Mouse (Mus musculus) bone marrow, adult 2 months (tissue): ENCODE results near the gene Tac2. TPM values are rescaled to one million over a fixed set of nuclear protein-coding genes. Genes with fewer than 3 reads are reported as not detected.

Source experiments
- H3K27ac ChIP-seq: fragments of 200-500 bp; 2 replicates; pipeline ENCODE4 v1.5.1; 2012; ENCODE audit warnings: low read depth, mild to moderate bottlenecking, control low read depth, inconsistent platforms, low read length; ENCODE audit not compliant: control insufficient read depth, poor library complexity, insufficient read depth
- H3K4me1 ChIP-seq: fragments of 200-500 bp; 2 replicates; pipeline ENCODE4 v1.6.1; 2011; ENCODE audit warnings: low read length; ENCODE audit not compliant: control insufficient read depth, insufficient read depth
- H3K4me3 ChIP-seq: fragments of 200-500 bp; replicated peaks from 2 replicates; pipeline ENCODE3; 2011; ENCODE audit warnings: mild to moderate bottlenecking, low read depth, low read length, control low read depth; ENCODE audit not compliant: control insufficient read depth
- CTCF ChIP-seq: fragments of 200-500 bp; IDR thresholded peaks from 2 replicates; pipeline ENCODE4 v1.5.1; 2011; ENCODE audit warnings: low read length, control low read depth; ENCODE audit not compliant: control insufficient read depth, insufficient read depth
- POLR2A ChIP-seq: fragments of 200-500 bp; IDR thresholded peaks from 2 replicates; pipeline ENCODE4 v1.6.1; 2011; ENCODE audit warnings: low read depth, mild to moderate bottlenecking, control low read depth, low read length, borderline replicate concordance; ENCODE audit not compliant: control insufficient read depth
- WGBS: fragments of 180-500 bp; shearing (Covaris S2); methylation state at CpG from one replicate; pipeline ENCODE4 v1.1.7; 2018; 5-methylcytosine and 5-hydroxymethylcytosine counted together
- polyA plus RNA-seq: library from polyadenylated mRNA; stranded (reverse); fragments of >200 nt; gene quantifications from 2 replicates; pipeline ENCODE4 v1.2.4, GENCODE M21; 2011; ENCODE audit warnings: low replicate concordance; ENCODE audit not compliant: missing spikeins, insufficient read depth, insufficient read length

The Tac2 gene
- 8.4 and 13.8 TPM in 2 replicates for polyA plus RNA-seq

DNA sequence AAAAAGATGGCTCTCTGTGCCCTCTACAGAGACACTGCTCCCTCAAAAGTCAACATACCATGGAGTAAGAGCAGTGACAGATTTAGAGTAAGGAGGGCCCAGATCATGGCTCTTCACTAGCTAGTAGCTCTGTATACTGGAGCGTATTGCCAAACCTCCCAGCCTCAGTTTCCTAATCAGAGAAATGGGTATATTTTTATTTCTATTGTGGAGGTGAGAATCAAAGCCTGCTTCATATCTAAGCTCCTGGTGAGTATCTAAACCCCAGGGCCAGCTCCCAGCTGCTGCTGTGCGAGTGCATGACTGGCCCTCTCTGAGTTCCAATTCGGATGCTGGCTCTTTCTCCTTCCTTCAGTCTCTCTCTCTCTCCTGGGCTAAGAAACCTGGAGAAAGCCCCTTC lies at the start of gene Tac2:
Gene Tac2, plus strand, starts transcription at position 301 of the 400 bp plus-strand sequence.
- Histone ChIP-seq H3K4me1 (no peaks in the 10 kb centered on the region; the same call in 1 of the 2 replicates), H3K27ac (no peak within 1 kb of the TSS), H3K4me3 (no peak within 1 kb of the TSS)
- WGBS, result 81% methylated on average over 3 of the region's 3 CpGs
- TF ChIP-seq POLR2A, result no peak
- TF ChIP-seq CTCF, result no peak

DNA sequence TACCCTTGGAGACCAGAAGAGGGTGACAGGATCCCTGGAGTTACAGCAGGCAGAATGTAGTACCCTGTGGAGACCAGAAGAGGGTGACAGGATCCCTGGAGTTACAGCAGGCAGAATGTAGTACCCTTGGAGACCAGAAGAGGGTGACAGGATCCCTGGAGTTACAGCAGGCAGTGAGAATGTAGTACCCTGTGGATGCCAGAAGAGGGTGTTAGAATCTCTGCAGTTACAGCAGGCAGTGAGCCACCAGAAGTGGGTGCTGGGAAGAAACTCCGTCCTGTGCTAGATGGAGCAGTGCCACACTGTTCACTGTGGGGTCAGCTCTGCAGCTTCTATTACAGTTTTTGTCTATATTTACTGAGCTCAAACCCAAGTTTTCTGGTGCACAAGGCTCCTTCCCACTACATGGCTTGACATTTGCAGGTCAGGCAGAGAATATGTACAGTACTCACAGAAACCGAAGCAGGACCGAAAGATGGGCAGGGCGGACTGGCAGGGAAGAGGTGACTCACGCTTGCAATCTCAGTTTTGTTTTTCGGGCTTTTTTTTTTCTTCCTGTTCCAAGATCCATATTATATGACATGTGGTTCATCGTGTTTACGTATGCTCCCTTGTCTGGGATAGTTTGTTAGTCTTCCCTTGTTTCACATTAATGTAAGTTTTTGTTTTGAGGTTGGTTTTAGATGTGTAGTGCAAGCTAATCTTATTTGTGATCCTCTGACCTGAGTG lies 49.3 kb upstream of the Tac2 start:
- WGBS, result 82% methylated on average over 8 of the region's 8 CpGs
- Histone ChIP-seq H3K4me1 (no peaks in the 10 kb centered on the region), H3K27ac (no peak overlapping the region), H3K4me3 (no peak overlapping the region)
- no peak for TF ChIP-seq POLR2A
- TF ChIP-seq CTCF, result peak; percentile 81

DNA sequence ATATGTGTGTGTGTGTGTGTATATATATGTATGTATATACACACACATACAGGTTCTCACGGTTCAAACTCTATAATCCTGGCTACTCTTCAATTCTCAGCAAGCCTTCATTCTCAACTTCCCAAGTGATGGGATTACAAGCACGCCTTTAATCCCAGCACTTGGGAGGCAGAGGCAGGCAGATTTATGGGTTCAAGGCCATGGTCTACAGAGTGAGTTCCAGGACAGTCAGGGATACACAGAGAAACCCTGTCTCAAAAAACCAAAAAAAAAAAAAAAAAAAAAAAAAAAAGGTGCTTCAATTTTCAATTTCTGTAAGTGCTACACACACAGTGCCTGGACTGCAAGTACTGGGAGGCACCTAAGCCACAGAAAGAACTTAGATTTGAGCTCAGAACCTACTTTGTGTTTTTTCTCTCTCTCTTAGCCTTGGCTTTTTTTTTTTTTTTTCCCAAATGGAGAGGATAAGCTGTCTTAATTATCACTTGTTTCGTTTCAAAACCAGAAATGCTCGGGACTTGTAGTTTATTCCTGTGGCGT lies 48.3 kb upstream of the Tac2 start:
- WGBS, result 34% methylated on average over 5 of the region's 5 CpGs
- Histone ChIP-seq H3K27ac (no peak overlapping the region), H3K4me1 (no peaks in the 10 kb centered on the region), H3K4me3 (peak overlapping the region; percentile 28)
- no peak for TF ChIP-seq POLR2A
- no peak for TF ChIP-seq CTCF

DNA sequence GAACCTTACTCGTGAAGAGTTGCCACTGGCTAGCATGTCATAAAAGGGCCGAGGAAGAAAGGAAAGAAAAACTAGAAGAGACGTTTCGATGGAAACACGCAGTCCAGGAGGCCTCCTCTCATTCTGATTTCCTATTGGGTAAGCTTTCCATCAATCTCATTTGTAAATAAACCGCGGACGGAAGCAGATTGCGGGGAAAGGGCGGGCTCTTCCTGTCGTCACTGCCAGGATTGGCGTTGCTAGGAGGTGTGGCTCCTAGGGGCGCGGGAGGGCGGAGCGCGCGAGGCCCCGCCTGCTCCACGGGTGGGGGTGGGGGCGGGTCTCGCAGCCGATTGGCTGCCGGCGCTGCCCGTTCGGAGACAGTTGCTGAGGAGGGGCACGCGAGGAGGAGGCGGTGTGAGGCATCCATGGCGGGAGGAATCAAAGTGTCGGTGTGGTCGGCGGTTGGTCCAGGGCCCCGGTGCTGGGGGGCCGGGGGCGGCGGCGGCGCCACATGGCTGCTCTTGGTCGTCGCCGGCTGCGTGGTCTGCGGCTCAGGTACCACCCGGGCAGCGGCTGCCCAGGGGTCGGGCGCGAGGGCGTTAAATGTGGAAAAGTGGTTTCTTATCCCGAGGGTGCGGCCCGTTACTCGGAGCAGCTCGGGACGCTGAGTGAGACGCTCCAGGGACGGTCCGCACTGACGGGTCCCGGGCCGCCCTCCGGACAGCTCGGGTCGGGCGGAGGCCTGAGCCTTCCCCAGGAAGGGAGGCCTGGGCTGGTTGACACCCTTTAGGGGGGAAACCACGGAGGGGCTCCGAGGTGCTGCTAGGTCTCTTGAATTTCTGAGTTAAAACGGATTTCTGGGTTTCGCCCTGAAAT lies 47.4 kb upstream of the Tac2 start:
- no peaks in the 10 kb centered on the region for H3K4me1 ChIP-seq
- WGBS, result under 1% methylated on average over 71 of the region's 71 CpGs
- no peak for TF ChIP-seq CTCF
- peak; percentile 33; the same call in 1 of the 2 replicates for TF ChIP-seq POLR2A

DNA sequence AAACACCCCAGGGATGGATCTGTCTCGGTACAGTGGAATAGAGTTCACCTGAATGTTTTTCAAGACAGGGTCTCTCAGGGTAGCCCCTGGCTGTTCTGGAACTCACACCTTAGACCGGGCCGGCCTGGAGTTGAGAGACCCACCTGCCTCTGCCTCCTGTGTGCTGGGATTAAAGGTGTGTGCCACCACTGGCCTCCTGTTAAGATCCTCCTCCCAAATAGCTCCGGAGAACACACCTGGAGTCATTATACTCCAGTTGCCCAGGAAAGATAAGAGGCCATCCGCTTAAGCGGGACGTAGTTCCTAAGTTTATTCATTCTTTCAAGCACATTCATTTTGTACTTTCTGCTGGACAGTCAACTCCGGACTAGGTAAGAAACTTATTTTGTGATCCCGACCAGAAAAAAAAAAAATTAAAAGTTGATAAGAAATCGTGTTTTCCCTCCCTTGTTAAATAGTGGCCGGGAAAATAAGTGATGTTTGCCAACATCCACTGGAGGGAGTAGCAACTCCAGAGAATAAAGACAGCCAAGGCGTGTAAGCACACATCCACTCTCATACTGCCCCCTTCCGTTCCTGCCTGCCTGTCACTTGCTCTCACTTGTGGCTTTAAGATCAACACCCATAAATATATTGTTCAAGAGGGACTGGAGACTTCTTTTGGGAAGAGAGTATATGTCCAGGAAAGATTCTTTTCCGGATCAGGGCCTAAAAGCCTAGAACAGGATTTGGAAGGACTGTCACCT lies 46.5 kb upstream of the Tac2 start:
- Histone ChIP-seq H3K4me1 (no peaks in the 10 kb centered on the region), H3K27ac (peak overlapping the region; percentile 24; the same call in 1 of the 2 replicates), H3K4me3 (peak overlapping the region; percentile 74)
- TF ChIP-seq POLR2A, result no peak
- TF ChIP-seq CTCF, result peak; percentile 89
- WGBS, result 6% methylated on average over 14 of the region's 14 CpGs

More for the DNA sequence above, 47.4 kb upstream of the Tac2 start:
- Histone ChIP-seq H3K27ac (peak overlapping the region; percentile 79), H3K4me3 (peak overlapping the region; percentile 74)

DNA sequence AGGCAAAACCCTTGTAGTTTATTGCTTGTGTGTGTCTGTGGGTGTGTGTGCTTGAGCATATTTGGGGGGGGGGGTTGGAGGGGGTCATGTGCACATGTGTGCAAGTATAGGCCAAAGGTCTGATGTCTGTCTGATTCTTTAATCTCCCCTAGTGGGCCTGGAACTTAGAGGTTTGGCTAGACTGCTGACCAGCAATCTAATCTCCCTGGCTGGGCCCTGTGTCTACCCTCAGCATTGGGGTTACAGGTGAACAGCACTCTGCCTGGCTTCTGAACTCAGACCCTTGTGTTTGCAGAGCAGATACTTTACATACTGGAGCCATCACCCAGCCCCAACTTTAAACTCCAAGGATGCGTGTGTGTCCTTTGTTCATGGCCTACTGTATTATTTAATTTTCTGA lies 45.1 kb upstream of the Tac2 start:
- Histone ChIP-seq H3K4me3 (no peak overlapping the region), H3K4me1 (no peaks in the 10 kb centered on the region), H3K27ac (no peak overlapping the region)
- 86% methylated on average over 1 of the region's 1 CpGs for WGBS
- TF ChIP-seq CTCF, result no peak
- no peak for TF ChIP-seq POLR2A

DNA sequence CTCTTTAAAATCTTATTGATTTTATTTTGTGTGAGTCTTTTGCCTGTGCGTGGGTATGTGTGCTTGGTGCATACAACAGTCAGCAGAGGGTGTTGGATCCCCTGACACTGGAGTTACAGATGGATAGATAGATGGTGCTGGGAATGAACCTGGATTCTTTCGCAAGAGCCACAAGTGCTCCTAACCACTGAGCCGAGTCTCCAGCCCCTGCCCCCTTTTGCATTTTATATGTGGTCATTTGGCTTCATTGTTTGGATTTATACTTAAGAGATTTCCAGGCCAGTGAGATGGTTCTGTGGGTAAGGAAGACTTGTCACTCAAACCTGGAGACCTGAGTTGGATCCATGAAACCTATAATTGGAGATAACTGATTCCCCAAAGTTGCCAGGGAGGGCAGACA lies 44.4 kb upstream of the Tac2 start:
- 85% methylated on average over 3 of the region's 3 CpGs for WGBS
- no peak for TF ChIP-seq POLR2A
- TF ChIP-seq CTCF, result no peak
- no peak overlapping the region for H3K4me3 ChIP-seq
- no peak overlapping the region for H3K27ac ChIP-seq
- no peaks in the 10 kb centered on the region for H3K4me1 ChIP-seq
